Mouse (Mus musculus): ENCODE measurements at regions not wholly inside any gene's neighbourhood (a gene's known extent, or its start where the extent isn't known, plus 50 kb on each side); places are given as distances from the start of the nearest gene placed in this dataset.

- no peak overlapping the region for H3K9ac ChIP-seq (replicated peaks; ENCODE audit: low read length)
- ATAC-seq (replicated peaks; ENCODE audit: insufficient number of reproducible peaks, low FRiP score, low TSS enrichment, low read depth) = no peak
Observed at GRCm38 (mm10) chr19:14035371-14035770, 122.0 kb downstream of the Olfr1505 start.

GRCm38 (mm10) chr19:14035785-14036184 lies 122.5 kb downstream of the Olfr1505 start:
- no peaks in the 10 kb centered on the region for H3K4me1 ChIP-seq (ENCODE audit: control insufficient read depth, insufficient read depth, low read length)
- 50% methylated on average over 1 of the region's 1 CpGs for WGBS
- no peaks in the 10 kb centered on the region for H3K9me3 ChIP-seq (replicated peaks; ENCODE audit: control insufficient read depth, low read length)
- H3K36me3 ChIP-seq (replicated peaks; ENCODE audit: control insufficient read depth, insufficient read depth, low read depth, low read length) = no peaks in the 10 kb centered on the region
- no peak overlapping the region for H3K9ac ChIP-seq (replicated peaks; ENCODE audit: low read length)
- no peak for DNase-seq (ENCODE audit: low spot score)
- H3K4me3 ChIP-seq (ENCODE audit: low read depth, low read length) = no peak overlapping the region
- no peak for ATAC-seq (replicated peaks; ENCODE audit: insufficient number of reproducible peaks, low FRiP score, low TSS enrichment, low read depth)
- no peak overlapping the region for H3K27ac ChIP-seq (replicated peaks; ENCODE audit: low read depth, low read length)
- H3K27me3 ChIP-seq (ENCODE audit: control insufficient read depth, insufficient read depth, low read length) = no peaks in the 10 kb centered on the region
- H3K4me2 ChIP-seq (ENCODE audit: low read depth, low read length) = no peak overlapping the region

More at GRCm38 (mm10) chr19:14035371-14035770, 122.0 kb downstream of the Olfr1505 start:
- no peaks in the 10 kb centered on the region for H3K27me3 ChIP-seq (ENCODE audit: control insufficient read depth, insufficient read depth, low read length)
- 73% methylated on average over 1 of the region's 1 CpGs for WGBS
- DNase-seq (ENCODE audit: low spot score) = no peak
- H3K4me1 ChIP-seq (ENCODE audit: control insufficient read depth, insufficient read depth, low read length) = no peaks in the 10 kb centered on the region
- no peak overlapping the region for H3K27ac ChIP-seq (replicated peaks; ENCODE audit: low read depth, low read length)
- no peaks in the 10 kb centered on the region for H3K36me3 ChIP-seq (replicated peaks; ENCODE audit: control insufficient read depth, insufficient read depth, low read depth, low read length)
- no peak overlapping the region for H3K4me2 ChIP-seq (ENCODE audit: low read depth, low read length)
- H3K9me3 ChIP-seq (replicated peaks; ENCODE audit: control insufficient read depth, low read length) = no peaks in the 10 kb centered on the region
- H3K4me3 ChIP-seq (ENCODE audit: low read depth, low read length) = no peak overlapping the region

GRCm38 (mm10) chr19:14036750-14037149 lies 123.4 kb downstream of the Olfr1505 start:
- H3K4me2 ChIP-seq (ENCODE audit: low read depth, low read length) = no peak overlapping the region
- no peak overlapping the region for H3K27ac ChIP-seq (replicated peaks; ENCODE audit: low read depth, low read length)
- H3K9me3 ChIP-seq (replicated peaks; ENCODE audit: control insufficient read depth, low read length) = no peaks in the 10 kb centered on the region
- no peak overlapping the region for H3K9ac ChIP-seq (replicated peaks; ENCODE audit: low read length)
- H3K4me3 ChIP-seq (ENCODE audit: low read depth, low read length) = no peak overlapping the region
- DNase-seq (ENCODE audit: low spot score) (no peak), ATAC-seq (replicated peaks; ENCODE audit: insufficient number of reproducible peaks, low FRiP score, low TSS enrichment, low read depth) (no peak)
- no peaks in the 10 kb centered on the region for H3K27me3 ChIP-seq (ENCODE audit: control insufficient read depth, insufficient read depth, low read length)
- H3K4me1 ChIP-seq (ENCODE audit: control insufficient read depth, insufficient read depth, low read length) = no peaks in the 10 kb centered on the region
- no peaks in the 10 kb centered on the region for H3K36me3 ChIP-seq (replicated peaks; ENCODE audit: control insufficient read depth, insufficient read depth, low read depth, low read length)
- WGBS = 51% methylated on average over 1 of the region's 1 CpGs

- H3K36me3 ChIP-seq (replicated peaks; ENCODE audit: control insufficient read depth, insufficient read depth, low read depth, low read length) = no peaks in the 10 kb centered on the region
- H3K27me3 ChIP-seq (ENCODE audit: control insufficient read depth, insufficient read depth, low read length) = no peaks in the 10 kb centered on the region
- no peak overlapping the region for H3K4me3 ChIP-seq (ENCODE audit: low read depth, low read length)
- no peaks in the 10 kb centered on the region for H3K4me1 ChIP-seq (ENCODE audit: control insufficient read depth, insufficient read depth, low read length)
- H3K9me3 ChIP-seq (replicated peaks; ENCODE audit: control insufficient read depth, low read length) = no peaks in the 10 kb centered on the region
- DNase-seq (ENCODE audit: low spot score) (peak; percentile 17), ATAC-seq (replicated peaks; ENCODE audit: insufficient number of reproducible peaks, low FRiP score, low TSS enrichment, low read depth) (no peak)
- WGBS = 47% methylated on average over 5 of the region's 5 CpGs
- H3K27ac ChIP-seq (replicated peaks; ENCODE audit: low read depth, low read length) = no peak overlapping the region
- no peak overlapping the region for H3K9ac ChIP-seq (replicated peaks; ENCODE audit: low read length)
- no peak overlapping the region for H3K4me2 ChIP-seq (ENCODE audit: low read depth, low read length)
Observed at GRCm38 (mm10) chr19:14042753-14043152, 129.4 kb downstream of the Olfr1505 start.

- Histone ChIP-seq H3K9me3 (replicated peaks; ENCODE audit: control insufficient read depth, low read length) (no peaks in the 10 kb centered on the region), H3K27me3 (ENCODE audit: control insufficient read depth, insufficient read depth, low read length) (no peaks in the 10 kb centered on the region), H3K9ac (replicated peaks; ENCODE audit: low read length) (no peak overlapping the region), H3K4me2 (ENCODE audit: low read depth, low read length) (no peak overlapping the region), H3K27ac (replicated peaks; ENCODE audit: low read depth, low read length) (no peak overlapping the region), H3K36me3 (replicated peaks; ENCODE audit: control insufficient read depth, insufficient read depth, low read depth, low read length) (no peaks in the 10 kb centered on the region), H3K4me1 (ENCODE audit: control insufficient read depth, insufficient read depth, low read length) (no peaks in the 10 kb centered on the region), H3K4me3 (ENCODE audit: low read depth, low read length) (no peak overlapping the region)
- ATAC-seq (replicated peaks; ENCODE audit: insufficient number of reproducible peaks, low FRiP score, low TSS enrichment, low read depth) = no peak
- WGBS = 63% methylated on average over 2 of the region's 2 CpGs
- DNase-seq (ENCODE audit: low spot score) = peak; percentile 33
Observed at GRCm38 (mm10) chr19:14045456-14045855, 132.1 kb downstream of the Olfr1505 start.

GRCm38 (mm10) chr19:14052052-14052451 lies 138.7 kb downstream of the Olfr1505 start:
- WGBS = 92% methylated on average over 4 of the region's 4 CpGs
- ATAC-seq (replicated peaks; ENCODE audit: insufficient number of reproducible peaks, low FRiP score, low TSS enrichment, low read depth) = no peak

GRCm38 (mm10) chr19:14080538-14080937 lies 167.2 kb downstream of the Olfr1505 start:
- Histone ChIP-seq H3K4me1 (ENCODE audit: control insufficient read depth, insufficient read depth, low read length) (no peaks in the 10 kb centered on the region), H3K27me3 (ENCODE audit: control insufficient read depth, insufficient read depth, low read length) (no peaks in the 10 kb centered on the region), H3K36me3 (replicated peaks; ENCODE audit: control insufficient read depth, insufficient read depth, low read depth, low read length) (no peaks in the 10 kb centered on the region), H3K9ac (replicated peaks; ENCODE audit: low read length) (no peak overlapping the region), H3K4me3 (ENCODE audit: low read depth, low read length) (no peak overlapping the region), H3K4me2 (ENCODE audit: low read depth, low read length) (no peak overlapping the region), H3K9me3 (replicated peaks; ENCODE audit: control insufficient read depth, low read length) (no peaks in the 10 kb centered on the region), H3K27ac (replicated peaks; ENCODE audit: low read depth, low read length) (no peak overlapping the region)
- ATAC-seq (replicated peaks; ENCODE audit: insufficient number of reproducible peaks, low FRiP score, low TSS enrichment, low read depth) = no peak
- WGBS = 11% methylated on average over 2 of the region's 2 CpGs
- DNase-seq (ENCODE audit: low spot score) = peak; percentile 51

More at GRCm38 (mm10) chr19:14052052-14052451, 138.7 kb downstream of the Olfr1505 start:
- Histone ChIP-seq H3K9ac (replicated peaks; ENCODE audit: low read length) (no peak overlapping the region), H3K4me1 (ENCODE audit: control insufficient read depth, insufficient read depth, low read length) (no peaks in the 10 kb centered on the region), H3K27me3 (ENCODE audit: control insufficient read depth, insufficient read depth, low read length) (no peaks in the 10 kb centered on the region), H3K4me3 (ENCODE audit: low read depth, low read length) (no peak overlapping the region), H3K4me2 (ENCODE audit: low read depth, low read length) (no peak overlapping the region), H3K9me3 (replicated peaks; ENCODE audit: control insufficient read depth, low read length) (no peaks in the 10 kb centered on the region), H3K27ac (replicated peaks; ENCODE audit: low read depth, low read length) (no peak overlapping the region), H3K36me3 (replicated peaks; ENCODE audit: control insufficient read depth, insufficient read depth, low read depth, low read length) (no peaks in the 10 kb centered on the region)
- DNase-seq (ENCODE audit: low spot score) = no peak

- no peak for ATAC-seq (replicated peaks; ENCODE audit: insufficient number of reproducible peaks, low FRiP score, low TSS enrichment, low read depth)
- H3K27me3 ChIP-seq (ENCODE audit: control insufficient read depth, insufficient read depth, low read length) = no peaks in the 10 kb centered on the region
- WGBS = 85% methylated on average over 3 of the region's 3 CpGs
Observed at GRCm38 (mm10) chr19:14084726-14085125, 171.4 kb downstream of the Olfr1505 start.

More at GRCm38 (mm10) chr19:14084726-14085125, 171.4 kb downstream of the Olfr1505 start:
- no peaks in the 10 kb centered on the region for H3K36me3 ChIP-seq (replicated peaks; ENCODE audit: control insufficient read depth, insufficient read depth, low read depth, low read length)
- no peak overlapping the region for H3K9ac ChIP-seq (replicated peaks; ENCODE audit: low read length)
- no peaks in the 10 kb centered on the region for H3K4me1 ChIP-seq (ENCODE audit: control insufficient read depth, insufficient read depth, low read length)
- no peak overlapping the region for H3K4me2 ChIP-seq (ENCODE audit: low read depth, low read length)
- no peak for DNase-seq (ENCODE audit: low spot score)
- H3K27ac ChIP-seq (replicated peaks; ENCODE audit: low read depth, low read length) = no peak overlapping the region
- H3K4me3 ChIP-seq (ENCODE audit: low read depth, low read length) = no peak overlapping the region
- no peaks in the 10 kb centered on the region for H3K9me3 ChIP-seq (replicated peaks; ENCODE audit: control insufficient read depth, low read length)

All from embryonic facial prominence, embryonic 11.5 days (tissue).